Mouse (Mus musculus) MEL (cell line): Measurements from ENCODE around the gene Cep72. TPM values are rescaled to one million over a fixed set of nuclear protein-coding genes. Genes with fewer than 3 reads are reported as not detected.

ENCODE experiments used
- DNase-seq: peaks from one replicate; pipeline ENCODE4 v3.0.0; 2011; ENCODE audit warnings: low read depth, low spot score
- H3K27ac ChIP-seq: 2 replicates; pipeline ENCODE4 v1.5.1; 2012; ENCODE audit warnings: low read depth, mild to moderate bottlenecking, control low read depth, low read length, moderate library complexity; ENCODE audit not compliant: control insufficient read depth
- H3K27me3 ChIP-seq, 2 experiments: fragments of 150-350 bp in 1 of 2; sonication (generic) in 1 of 2; 2 replicates each; pipeline ENCODE4 v1.6.1; 2012; ENCODE audit warnings: low read length in 2 of 2, mild to moderate bottlenecking in 2 of 2, improper control_type of control experiment in 1 of 2, moderate library complexity in 1 of 2; ENCODE audit not compliant: insufficient read depth in 2 of 2, control insufficient read depth in 1 of 2
- H3K36me3 ChIP-seq, 2 experiments: 2 replicates each; pipeline ENCODE4 v1.6.1; 2012 to 2014; ENCODE audit warnings: low read length in 2 of 2, improper control_type of control experiment in 1 of 2, inconsistent platforms in 1 of 2, mild to moderate bottlenecking in 1 of 2; ENCODE audit not compliant: insufficient read depth in 2 of 2, control insufficient read depth in 1 of 2
- H3K4me1 ChIP-seq, 2 experiments: fragments of 150-350 bp in 1 of 2; sonication (generic) in 1 of 2; 2 replicates each; pipeline ENCODE4 v1.6.1; 2012; ENCODE audit warnings: low read length in 2 of 2, improper control_type of control experiment in 1 of 2, mild to moderate bottlenecking in 1 of 2; ENCODE audit not compliant: insufficient read depth in 2 of 2, control insufficient read depth in 1 of 2
- H3K4me3 ChIP-seq, 2 experiments: fragments of 150-350 bp in 1 of 2; sonication (generic) in 1 of 2; 2 replicates each; pipeline ENCODE4 v1.5.1; 2012; ENCODE audit warnings: low read depth in 2 of 2, low read length in 2 of 2, mild to moderate bottlenecking in 2 of 2, moderate library complexity in 2 of 2, control low read depth in 1 of 2, improper control_type of control experiment in 1 of 2; ENCODE audit not compliant: control insufficient read depth in 1 of 2, insufficient read depth in 1 of 2
- H3K79me2 ChIP-seq: 2 replicates; pipeline ENCODE4 v1.6.1; 2012; ENCODE audit warnings: mild to moderate bottlenecking, low read length, moderate library complexity; ENCODE audit not compliant: control insufficient read depth, poor library complexity, insufficient read depth
- H3K9ac ChIP-seq: 2 replicates; pipeline ENCODE4 v1.6.1; 2012; ENCODE audit warnings: low read depth, mild to moderate bottlenecking, control low read depth, low read length, moderate library complexity; ENCODE audit not compliant: control insufficient read depth, poor library complexity, severe bottlenecking
- H3K9me3 ChIP-seq: fragments of 150-350 bp; sonication (generic); replicated peaks from 2 replicates; pipeline ENCODE4 v1.6.1; 2012; ENCODE audit warnings: mild to moderate bottlenecking, low read length, improper control_type of control experiment, moderate library complexity; ENCODE audit not compliant: insufficient read depth
- BHLHE40 ChIP-seq: IDR thresholded peaks from 2 replicates; pipeline ENCODE4 v1.6.1; 2012; ENCODE audit warnings: low read depth, mild to moderate bottlenecking, inconsistent platforms, low read length, improper control_type of control experiment, borderline replicate concordance
- CHD1 ChIP-seq: IDR thresholded peaks from 2 replicates; pipeline ENCODE4 v1.6.1; 2012; ENCODE audit warnings: low read depth, mild to moderate bottlenecking, inconsistent platforms, low read length, improper control_type of control experiment
- CHD2 ChIP-seq: IDR thresholded peaks from 2 replicates; pipeline ENCODE4 v1.6.1; 2011; ENCODE audit warnings: low read length, improper control_type of control experiment
- CTCF ChIP-seq, 3 experiments: IDR thresholded peaks in 2 of 3; conservative IDR thresholded peaks in 1 of 3; 2 replicates each; pipeline ENCODE4 v1.5.1; 2011 to 2012; ENCODE audit warnings: low read length in 3 of 3, low read depth in 2 of 3, mild to moderate bottlenecking in 2 of 3, improper control_type of control experiment in 1 of 3, inconsistent platforms in 1 of 3, mixed read lengths in 1 of 3, moderate library complexity in 1 of 3; ENCODE audit not compliant: control insufficient read depth in 1 of 3, insufficient read depth in 1 of 3, poor library complexity in 1 of 3, severe bottlenecking in 1 of 3
- E2F4 ChIP-seq: IDR thresholded peaks from 2 replicates; pipeline ENCODE4 v1.6.1; 2011; ENCODE audit warnings: low read depth, low read length, improper control_type of control experiment, borderline replicate concordance
- ELF1 ChIP-seq: IDR thresholded peaks from 2 replicates; pipeline ENCODE4 v1.6.1; 2014; ENCODE audit warnings: low read depth, mild to moderate bottlenecking, inconsistent platforms, low read length, improper control_type of control experiment, moderate library complexity
- EP300 ChIP-seq, 2 experiments: IDR thresholded peaks; 2 replicates each; pipeline ENCODE4 v1.6.1; 2011; ENCODE audit warnings: improper control_type of control experiment in 2 of 2, low read length in 2 of 2, low read depth in 1 of 2, mild to moderate bottlenecking in 1 of 2
- GABPA ChIP-seq: IDR thresholded peaks from 2 replicates; pipeline ENCODE4 v1.6.1; 2012; ENCODE audit warnings: low read depth, mild to moderate bottlenecking, inconsistent platforms, low read length, improper control_type of control experiment, moderate library complexity
- GATA1 ChIP-seq: IDR thresholded peaks from 2 replicates; pipeline ENCODE4 v1.6.1; 2011; ENCODE audit warnings: low read depth, low read length, improper control_type of control experiment
- HCFC1 ChIP-seq: IDR thresholded peaks from 2 replicates; pipeline ENCODE4 v1.6.1; 2012; ENCODE audit warnings: low read depth, mild to moderate bottlenecking, inconsistent platforms, low read length, improper control_type of control experiment, moderate library complexity
- JUND ChIP-seq: IDR thresholded peaks from 2 replicates; pipeline ENCODE4 v1.6.1; 2011; ENCODE audit warnings: low read depth, mild to moderate bottlenecking, improper control_type of control experiment, low read length
- KAT2A ChIP-seq: conservative IDR thresholded peaks from 2 replicates; pipeline ENCODE4 v1.6.1; 2012; ENCODE audit warnings: low read depth, low read length, improper control_type of control experiment, inconsistent platforms
- MAFK ChIP-seq: IDR thresholded peaks from 2 replicates; pipeline ENCODE4 v1.6.1; 2011; ENCODE audit warnings: low read depth, mild to moderate bottlenecking, low read length, improper control_type of control experiment, borderline replicate concordance
- MAX ChIP-seq: IDR thresholded peaks from 2 replicates; pipeline ENCODE4 v1.6.1; 2011; ENCODE audit warnings: low read length, improper control_type of control experiment
- MAZ ChIP-seq: IDR thresholded peaks from 2 replicates; pipeline ENCODE4 v1.6.1; 2012; ENCODE audit warnings: low read depth, mild to moderate bottlenecking, inconsistent platforms, low read length, improper control_type of control experiment
- MEF2A ChIP-seq: IDR thresholded peaks from 2 replicates; pipeline ENCODE4 v1.6.1; 2014; ENCODE audit warnings: low read depth, mild to moderate bottlenecking, inconsistent platforms, low read length, improper control_type of control experiment; ENCODE audit not compliant: poor library complexity, insufficient replicate concordance, severe bottlenecking; ENCODE audit errors: extremely low read depth
- MXI1 ChIP-seq: IDR thresholded peaks from 2 replicates; pipeline ENCODE4 v1.6.1; 2011; ENCODE audit warnings: mild to moderate bottlenecking, low read depth, low read length, improper control_type of control experiment
- MYB ChIP-seq: IDR thresholded peaks from 2 replicates; pipeline ENCODE4 v1.6.1; 2011; ENCODE audit warnings: mild to moderate bottlenecking, low read depth, low read length, improper control_type of control experiment
- MYC ChIP-seq: IDR thresholded peaks from 2 replicates; pipeline ENCODE4 v1.6.1; 2011; ENCODE audit warnings: low read depth, mild to moderate bottlenecking, low read length, improper control_type of control experiment, moderate library complexity
- NELFE ChIP-seq: IDR thresholded peaks from 2 replicates; pipeline ENCODE4 v1.6.1; 2011; ENCODE audit warnings: low read depth, low read length, improper control_type of control experiment
- NRF1 ChIP-seq: IDR thresholded peaks from 2 replicates; pipeline ENCODE4 v1.6.1; 2014; ENCODE audit warnings: low read depth, mild to moderate bottlenecking, inconsistent platforms, low read length, improper control_type of control experiment, moderate library complexity; ENCODE audit not compliant: poor library complexity, insufficient read depth, severe bottlenecking
- POLR2A ChIP-seq, 2 experiments: IDR thresholded peaks; 2 replicates each; pipeline ENCODE4 v1.6.1; 2011 to 2012; ENCODE audit warnings: low read length in 2 of 2, mild to moderate bottlenecking in 2 of 2, control low read depth in 1 of 2, improper control_type of control experiment in 1 of 2, low read depth in 1 of 2, moderate library complexity in 1 of 2; ENCODE audit not compliant: control insufficient read depth in 1 of 2, insufficient read depth in 1 of 2, poor library complexity in 1 of 2
- POLR2AphosphoS2 ChIP-seq: IDR thresholded peaks from 2 replicates; pipeline ENCODE4 v1.6.1; 2011; ENCODE audit warnings: low read length, improper control_type of control experiment
- RAD21 ChIP-seq: IDR thresholded peaks from 2 replicates; pipeline ENCODE4 v1.6.1; 2011; ENCODE audit warnings: mild to moderate bottlenecking, low read depth, low read length, improper control_type of control experiment
- RCOR1 ChIP-seq: IDR thresholded peaks from 2 replicates; pipeline ENCODE4 v1.6.1; 2012; ENCODE audit warnings: low read depth, mild to moderate bottlenecking, inconsistent platforms, low read length, improper control_type of control experiment
- SIN3A ChIP-seq: IDR thresholded peaks from 2 replicates; pipeline ENCODE4 v1.6.1; 2012; ENCODE audit warnings: low read length, improper control_type of control experiment, inconsistent platforms
- SMC3 ChIP-seq: IDR thresholded peaks from 2 replicates; pipeline ENCODE4 v1.6.1; 2011; ENCODE audit warnings: low read depth, low read length, improper control_type of control experiment
- TAL1 ChIP-seq: IDR thresholded peaks from 2 replicates; pipeline ENCODE4 v1.6.1; 2012; ENCODE audit warnings: mild to moderate bottlenecking, inconsistent platforms, low read length, moderate library complexity, mixed read lengths
- TBP ChIP-seq: IDR thresholded peaks from 2 replicates; pipeline ENCODE4 v1.8.0; 2011; ENCODE audit warnings: low read depth, low read length, improper control_type of control experiment
- TCF12 ChIP-seq: IDR thresholded peaks from 2 replicates; pipeline ENCODE4 v1.6.1; 2014; ENCODE audit warnings: low read depth, mild to moderate bottlenecking, inconsistent platforms, low read length, improper control_type of control experiment, moderate library complexity
- UBTF ChIP-seq: IDR thresholded peaks from 2 replicates; pipeline ENCODE4 v1.6.1; 2012; ENCODE audit warnings: low read depth, mild to moderate bottlenecking, inconsistent platforms, low read length, improper control_type of control experiment, moderate library complexity, borderline replicate concordance; ENCODE audit not compliant: insufficient read depth
- USF1 ChIP-seq: IDR thresholded peaks from 2 replicates; pipeline ENCODE4 v1.6.1; 2014; ENCODE audit warnings: low read depth, mild to moderate bottlenecking, inconsistent platforms, low read length, improper control_type of control experiment, moderate library complexity
- USF2 ChIP-seq, 2 experiments: IDR thresholded peaks; 2 replicates each; pipeline ENCODE4 v1.6.1; 2011 to 2012; ENCODE audit warnings: improper control_type of control experiment in 2 of 2, low read length in 2 of 2, borderline replicate concordance in 1 of 2, inconsistent platforms in 1 of 2, low read depth in 1 of 2, mild to moderate bottlenecking in 1 of 2; ENCODE audit not compliant: insufficient read depth in 1 of 2
- ZKSCAN1 ChIP-seq: IDR thresholded peaks from 2 replicates; pipeline ENCODE4 v1.6.1; 2012; ENCODE audit warnings: low read depth, mild to moderate bottlenecking, inconsistent platforms, low read length, improper control_type of control experiment, moderate library complexity
- ZMIZ1 ChIP-seq: IDR thresholded peaks from 2 replicates; pipeline ENCODE4 v1.6.1; 2012; ENCODE audit warnings: low read depth, mild to moderate bottlenecking, inconsistent platforms, low read length, improper control_type of control experiment, moderate library complexity
- ZNF384 ChIP-seq: IDR thresholded peaks from 2 replicates; pipeline ENCODE4 v1.6.1; 2012; ENCODE audit warnings: low read depth, mild to moderate bottlenecking, inconsistent platforms, low read length, improper control_type of control experiment
- polyA plus RNA-seq, 2 experiments: library from polyadenylated mRNA; stranded (reverse) in 1 of 2; unstranded in 1 of 2; fragments of >175 nt in 1 of 2; fragments of >200 nt in 1 of 2; gene quantifications; 2 replicates each; pipeline versions ENCODE4 v1.2.1 to v1.2.4; 2012; ENCODE audit warnings: low replicate concordance in 2 of 2, low read depth in 1 of 2; ENCODE audit not compliant: insufficient read length in 2 of 2, insufficient read depth in 1 of 2, missing spikeins in 1 of 2
- total RNA-seq: library from RNA; depleted of rRNA; stranded (reverse); fragments of 300-350 nt; gene quantifications from 2 replicates; pipeline ENCODE4 v1.2.3, GENCODE M21; 2012; rRNA removed

Gene Cep72
- 2.2 and 3.9 TPM in 2 replicates for total RNA-seq
- 1 to 10 TPM in 1 of 2 experiments, not detected in 1; 7.0 TPM for polyA plus RNA-seq

- Histone ChIP-seq H3K4me1 (no peaks in the 10 kb centered on the region), H3K9ac (peak within 1 kb of the TSS; percentile 98), H3K4me3 (peak within 1 kb of the TSS; percentile 75 to 98), H3K27ac (peak within 1 kb of the TSS; percentile 78), H3K79me2 (peaks cover 2% of the 10 kb centered on the region; the same call in 1 of the 2 replicates), H3K27me3 (no peaks in the 10 kb centered on the region), H3K9me3 (no peaks in the 10 kb centered on the region), H3K36me3 (peaks cover 0 to 4% of the 10 kb centered on the region in 2 experiments; a peak in 2 of 4 replicates)
- peak; percentile 93 for DNase-seq
- peak; percentile 47 for TF ChIP-seq SIN3A
- no peak for TF ChIP-seq UBTF
- no peak for TF ChIP-seq E2F4
- peak; percentile 45; the same call in 1 of the 2 replicates for TF ChIP-seq MXI1
- no peak for TF ChIP-seq MAZ
- TF ChIP-seq TBP, result no peak
- TF ChIP-seq NELFE, result peak; percentile 72
- no peak for TF ChIP-seq CHD2
- no peak for TF ChIP-seq SMC3
- no peak for TF ChIP-seq USF1
- TF ChIP-seq ELF1, result no peak
- TF ChIP-seq MAFK, result no peak
- TF ChIP-seq USF2 (IDR thresholded peaks at IDR 0.05; ENCODE audit: borderline replicate concordance in 1 of 2, insufficient read depth in 1 of 2, low read depth in 1 of 2, low read length in 2 of 2), result no peak
- no peak for TF ChIP-seq RAD21
- TF ChIP-seq EP300 (IDR thresholded peaks at IDR 0.05; ENCODE audit: low read depth in 1 of 2, low read length in 2 of 2), result no peak
- peak; percentile 62 for TF ChIP-seq ZNF384
- peak; percentile 73; the same call in 1 of the 2 replicates for TF ChIP-seq HCFC1
- TF ChIP-seq ZKSCAN1, result no peak
- TF ChIP-seq JUND, result no peak
- TF ChIP-seq MYC, result no peak
- TF ChIP-seq MEF2A, result no peak
- TF ChIP-seq BHLHE40, result no peak
- peak; percentile 82 for TF ChIP-seq NRF1
- TF ChIP-seq MAX, result no peak
- TF ChIP-seq KAT2A, result no peak
- no peak for TF ChIP-seq MYB
- no peak for TF ChIP-seq GATA1
- TF ChIP-seq CTCF (IDR thresholded peaks at IDR 0.05 in 2 of 3, conservative IDR thresholded peaks at IDR 0.05 in 1 of 3; ENCODE audit: control insufficient read depth in 1 of 3, insufficient read depth in 1 of 3, low read depth in 2 of 3, low read length in 3 of 3, poor library complexity in 1 of 3, severe bottlenecking in 1 of 3), result no peak
- no peak for TF ChIP-seq ZMIZ1
- no peak for TF ChIP-seq CHD1
- no peak for TF ChIP-seq POLR2AphosphoS2
- TF ChIP-seq GABPA, result no peak
- TF ChIP-seq TAL1, result no peak
- peak; percentile 60 to 70; a peak in 3 of 4 replicates for TF ChIP-seq POLR2A (IDR thresholded peaks at IDR 0.05; ENCODE audit: control insufficient read depth in 1 of 2, insufficient read depth in 1 of 2, low read depth in 1 of 2, low read length in 2 of 2, poor library complexity in 1 of 2)
- no peak for TF ChIP-seq TCF12
- TF ChIP-seq RCOR1, result no peak
These were observed at the start of gene Cep72 for GRCm38 (mm10) chr13:74061613-74062377. Gene Cep72 (minus strand): TSS chr13:74062299.
